Mouse (Mus musculus): ENCODE measurements around the gene Urah. TPM values are rescaled to one million over a fixed set of nuclear protein-coding genes. Genes with fewer than 3 reads are reported as not detected.
A peak's percentile ranks its signal among the peaks of the same experiment; 100 is the strongest.

The Urah gene
- total RNA-seq, 2 experiments from 2014 or later = 0.77 to 2.4 TPM

DNA sequence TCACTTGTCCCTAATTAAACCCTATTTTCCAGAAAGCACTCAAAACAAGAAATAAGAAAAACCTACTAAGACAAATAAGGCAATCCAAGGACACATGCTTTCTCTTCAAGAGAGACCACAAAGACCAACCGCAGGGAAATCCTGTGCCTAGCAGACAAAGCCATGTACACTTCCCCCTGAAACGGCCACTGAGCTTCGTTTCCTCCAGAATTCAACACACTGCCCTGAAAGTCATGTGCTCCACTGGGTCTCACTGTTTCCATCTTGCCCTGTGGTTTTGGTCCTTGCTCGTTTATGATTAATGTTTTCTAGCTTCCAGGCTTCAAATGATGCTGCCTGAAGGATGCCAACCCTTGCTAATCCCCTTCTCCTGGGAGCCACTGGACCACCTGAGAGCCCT, 39.4 kb downstream of the Urah start:
- DNase-seq = no peak

DNA sequence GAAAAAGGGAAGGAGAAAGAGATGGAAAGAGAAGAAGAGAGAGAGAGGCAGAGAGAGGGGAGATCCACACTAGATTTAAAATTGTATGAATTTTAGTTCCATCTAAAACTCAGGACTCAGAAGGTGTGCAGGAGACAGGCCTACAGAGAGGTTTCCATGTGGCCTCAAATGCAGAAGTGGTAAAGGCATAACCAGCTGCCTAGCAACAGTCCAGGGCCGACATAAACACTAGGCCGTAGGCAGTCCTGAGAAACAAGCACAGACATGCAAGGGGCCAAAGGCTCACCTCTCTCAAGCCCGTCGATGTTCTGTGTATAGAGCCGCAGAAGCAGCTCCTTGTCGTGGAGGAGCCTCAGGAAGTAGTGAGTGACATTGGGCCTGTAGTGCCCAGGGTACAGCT, 42.5 kb downstream of the Urah start:
- no peak for DNase-seq

DNA sequence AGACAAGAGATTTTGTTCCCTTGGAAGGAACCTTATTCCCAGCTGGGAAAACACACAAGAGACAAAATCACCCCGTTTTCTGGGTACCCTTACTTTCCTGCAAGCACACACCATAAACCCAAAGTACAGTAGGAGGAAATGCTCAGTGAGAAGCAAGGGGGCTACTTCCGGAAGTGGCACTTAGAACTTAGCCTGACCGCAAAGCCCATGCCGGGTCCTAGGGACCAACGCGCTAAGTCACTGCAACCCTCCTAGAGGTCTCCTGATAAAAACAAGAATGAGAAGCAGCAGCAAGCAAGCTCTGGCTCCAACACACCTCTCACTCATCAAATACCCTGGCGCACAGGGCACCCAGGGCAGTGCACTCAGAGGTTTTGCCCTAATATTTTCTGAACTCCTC, 44.5 kb downstream of the Urah start:
- no peak for DNase-seq

DNA sequence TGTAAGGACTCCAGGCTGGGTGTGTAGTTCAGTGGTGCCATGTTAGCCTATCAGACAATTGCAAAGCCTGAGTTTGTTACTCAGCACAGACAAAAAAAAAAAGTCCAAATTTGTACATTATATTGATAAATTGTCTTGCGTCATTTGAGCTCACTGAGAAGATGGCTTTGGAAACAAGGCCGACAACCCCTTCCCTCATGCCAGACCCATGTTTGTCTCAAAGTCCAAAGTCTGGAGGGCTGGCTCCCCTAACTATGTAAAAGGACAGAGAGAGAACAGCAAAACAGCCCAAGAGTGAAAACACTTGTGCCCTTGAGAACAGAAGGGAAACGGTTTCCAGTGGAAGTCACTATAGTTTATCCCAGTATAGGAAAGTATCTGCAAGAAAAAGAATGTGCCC, 45.6 kb downstream of the Urah start:
- DNase-seq = no peak

DNA sequence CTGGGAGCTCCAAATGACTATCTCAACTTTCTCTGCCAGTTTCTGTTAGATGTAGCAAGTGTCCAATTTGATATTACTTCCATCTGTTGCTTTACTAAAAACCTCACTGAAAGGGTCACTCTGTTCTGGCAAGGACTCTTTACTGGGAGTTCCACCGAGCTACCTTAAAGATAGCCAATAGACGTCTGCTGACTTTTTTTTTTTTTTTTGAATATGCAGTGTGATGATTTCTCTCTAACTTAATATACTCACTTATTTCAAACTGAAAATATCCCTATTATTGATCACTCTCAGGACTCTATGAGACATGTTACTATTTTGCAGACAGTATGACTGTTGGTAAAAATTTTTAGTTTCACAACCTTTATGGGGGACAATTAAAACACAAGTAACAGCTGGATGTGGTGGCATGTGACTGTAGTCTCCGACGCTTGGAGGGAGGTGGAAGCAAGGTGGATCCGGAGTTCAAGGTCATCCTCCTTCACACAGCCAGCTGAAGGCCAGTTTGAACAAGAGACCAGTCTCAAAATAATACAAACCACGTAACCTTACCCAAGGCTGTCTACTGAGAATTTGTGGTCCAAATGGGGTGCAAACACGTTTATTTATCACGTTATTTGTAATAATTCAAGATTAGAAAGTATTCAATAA, 46.2 kb downstream of the Urah start:
- no peak for DNase-seq

DNA sequence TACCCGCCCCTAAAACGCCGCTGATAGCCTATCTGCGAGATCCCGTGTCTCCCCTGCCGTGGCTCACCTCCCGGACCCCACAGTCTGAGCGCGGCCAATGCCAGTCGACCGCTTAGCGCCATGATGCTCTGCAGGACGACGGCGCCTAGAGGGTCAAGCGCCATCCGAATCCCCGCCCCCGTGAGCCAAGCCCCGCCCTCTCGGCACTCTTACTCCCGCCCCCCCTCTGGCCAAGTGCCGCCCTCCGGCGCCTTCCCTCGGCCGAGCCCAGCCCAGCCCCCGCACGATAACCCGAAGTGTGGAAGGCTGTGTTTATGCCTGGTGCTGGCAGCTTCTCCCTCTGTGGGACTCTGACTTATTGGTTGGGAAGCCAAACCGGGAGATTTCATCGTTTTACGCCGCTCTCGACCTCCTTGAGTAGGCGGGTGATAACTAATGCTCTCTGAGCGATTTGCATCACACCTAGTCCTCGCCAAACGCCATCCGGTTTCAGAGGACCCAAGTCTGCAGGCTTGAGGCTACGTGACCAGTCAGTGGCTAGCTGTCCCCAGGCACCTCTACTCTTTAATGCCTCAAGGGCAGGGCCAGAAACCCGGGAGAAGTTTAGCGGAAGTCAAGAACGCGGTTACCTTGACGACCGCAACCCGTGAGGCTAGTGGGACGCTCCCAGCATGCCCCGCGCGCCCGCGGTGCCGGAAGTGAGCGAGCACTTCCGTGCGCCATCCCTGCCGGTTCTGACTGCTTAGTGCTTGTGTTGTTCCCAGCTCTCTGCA, 47.1 kb downstream of the Urah start, which contains the start of the genes Psmd13 and Sirt3:
Psmd13 (plus strand) TSS at position 273 of the 773 bp plus-strand sequence.
Sirt3 (minus strand) TSS at position 614 of the 773 bp plus-strand sequence.
- peak; percentile 96 for DNase-seq

DNA sequence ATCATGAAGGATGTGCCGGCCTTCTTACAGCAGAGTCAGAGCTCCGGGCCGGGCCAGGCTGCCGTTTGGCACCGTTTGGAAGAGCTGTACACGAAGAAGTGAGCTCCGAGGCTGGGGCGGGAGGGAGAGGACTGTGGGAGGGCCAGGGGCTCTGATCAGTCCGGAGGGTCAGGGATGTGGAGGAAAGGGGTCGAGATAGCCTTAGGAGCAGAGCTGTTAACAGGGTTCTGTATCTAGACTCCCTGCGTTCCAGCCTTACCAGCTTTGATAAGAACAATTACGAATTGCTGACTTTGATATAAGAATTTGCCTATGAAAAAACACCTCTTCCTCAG, 47.6 kb downstream of the Urah start:
- no peak for DNase-seq

Other genes with a start within 250 kb of the Urah start
- not detected for gene Olfr46, start 233.7 kb upstream of the Urah start, total RNA-seq (2021)
- gene Olfr61, start 206.0 kb upstream of the Urah start, total RNA-seq (2021) = not detected
- not detected for gene Olfr53, start 188.6 kb upstream of the Urah start, total RNA-seq (2021)
- not detected for gene Olfr539, start 175.1 kb upstream of the Urah start, total RNA-seq (2021)
- gene Olfr45, start 153.1 kb upstream of the Urah start, total RNA-seq (2021) = not detected
- not detected for gene Olfr541, start 137.8 kb upstream of the Urah start, total RNA-seq (2021)
- 10 to 100 TPM in 1 of 2 experiments, 1 to 10 TPM in 1; 6.0 to 49.3 TPM for gene Cyp2e1, start 71.3 kb upstream of the Urah start, total RNA-seq (2021)
- not detected for gene Syce1, start 47.2 kb upstream of the Urah start, total RNA-seq (2021)
- gene Zfp941, start 12.8 kb upstream of the Urah start, total RNA-seq (2021) = under 1 TPM; 0.20 to 0.41 TPM
- gene Scgb1c1, start 10.5 kb downstream of the Urah start, total RNA-seq (2021) = 10 to 100 TPM; 30.5 to 32.9 TPM
- not detected for gene Odf3, start 12.8 kb downstream of the Urah start, total RNA-seq (2021)
- gene Gm45785, start 21.3 kb downstream of the Urah start, total RNA-seq (2021) = not detected
- gene Ric8a, start 21.9 kb downstream of the Urah start, total RNA-seq (2021) = 10 to 100 TPM; 18.4 to 21.2 TPM
- 1 to 10 TPM; 9.2 TPM for gene Bet1l, start 22.6 kb downstream of the Urah start, total RNA-seq (2021)
- gene Psmd13, start 47.0 kb downstream of the Urah start, total RNA-seq (2021) = 10 to 100 TPM; 76.5 to 84.0 TPM
- gene Sirt3, start 47.3 kb downstream of the Urah start, total RNA-seq (2021) = 10 to 100 TPM; 61.9 to 69.3 TPM
- 1,000 to 10,000 TPM; 3,201 to 3,214 TPM for gene Cox8b, start 65.4 kb downstream of the Urah start, total RNA-seq (2021)
- gene Nlrp6, start 85.9 kb downstream of the Urah start, total RNA-seq (2021) = not detected
- 1 to 10 TPM; 3.5 to 4.3 TPM for gene Pgghg, start 106.4 kb downstream of the Urah start, total RNA-seq (2021)
- gene Ifitm5, start 115.3 kb downstream of the Urah start, total RNA-seq (2021) = under 1 TPM in 1 of 2 experiments, not detected in 1; 0.46 TPM
- not detected for gene Gm45717, start 120.9 kb downstream of the Urah start, total RNA-seq (2021)
- 10 to 100 TPM; 98.8 to 99.4 TPM for gene Ifitm2, start 121.0 kb downstream of the Urah start, total RNA-seq (2021)
- gene Ifitm1, start 132.2 kb downstream of the Urah start, total RNA-seq (2021) = 1 to 10 TPM; 2.6 to 8.3 TPM
- 100 to 1,000 TPM in 1 of 2 experiments, 10 to 100 TPM in 1; 94.8 to 129 TPM for gene Ifitm3, start 175.8 kb downstream of the Urah start, total RNA-seq (2021)
- gene Ifitm6, start 182.9 kb downstream of the Urah start, total RNA-seq (2021) = not detected
- gene Gm17387, start 194.1 kb downstream of the Urah start, total RNA-seq (2021) = not detected
- gene B4galnt4, start 226.1 kb downstream of the Urah start, total RNA-seq (2021) = not detected
- gene Pkp3, start 243.2 kb downstream of the Urah start, total RNA-seq (2021) = 1 to 10 TPM in 1 of 2 experiments, under 1 TPM in 1; 0.37 to 1.6 TPM